Comparison of ENCODE assay signal across 26 mouse cellular contexts in the genomic region with DNA sequence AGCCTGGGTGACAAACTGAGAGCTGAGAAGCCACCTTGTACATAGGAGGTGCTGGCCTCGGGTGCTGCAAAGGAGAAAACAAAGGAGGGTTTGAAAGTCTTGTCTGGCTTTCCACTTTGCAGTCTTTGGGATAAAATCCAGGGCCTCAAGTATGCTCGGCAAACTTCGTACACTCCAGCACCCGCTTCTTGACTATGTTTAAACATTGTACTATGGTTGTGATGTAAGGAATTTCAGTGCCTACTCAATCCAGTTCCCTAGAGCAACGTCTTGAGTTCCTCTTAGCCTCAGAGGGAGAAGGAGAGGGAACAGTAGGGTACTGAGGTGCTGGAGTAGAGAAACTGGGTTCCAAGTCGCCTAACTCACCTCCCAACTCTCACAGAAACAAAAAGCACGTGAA.
"Had no signal": no experiment of that assay in that cellular context is flagged by ENCODE, and none has a peak within 500 bp of the region (broad histone marks: within the 10 kb centered on the region; RNA-seq: fewer than 3 reads in every experiment).

No protein-coding gene starts in this region.

- H3K9ac ChIP-seq: forebrain, postnatal 0 days; heart, embryonic 12.5 days; hindbrain, embryonic 12.5 days; hindbrain, embryonic 14.5 days; intestine, embryonic 15.5 days; limb, embryonic 13.5 days; limb, embryonic 15.5 days had no signal

- H3K4me2 ChIP-seq: heart, embryonic 12.5 days; hindbrain, embryonic 12.5 days; hindbrain, embryonic 14.5 days; intestine, embryonic 15.5 days; limb, embryonic 13.5 days; limb, embryonic 15.5 days had no signal

- H3K4me1 ChIP-seq: intestine, embryonic 15.5 days; limb, embryonic 13.5 days; limb, embryonic 15.5 days had no signal

- ATAC-seq: forebrain, postnatal 0 days; hindbrain, embryonic 16.5 days; inflammation-experienced regulatory T-cells, adult 6 months; intestine, embryonic 15.5 days; intestine, postnatal 0 days had no signal

- H3K9me3 ChIP-seq: heart, embryonic 10.5 days; heart, embryonic 12.5 days; hindbrain, embryonic 10.5 days; hindbrain, embryonic 12.5 days; intestine, embryonic 15.5 days; limb, embryonic 13.5 days; limb, embryonic 15.5 days had no signal

- H3K4me3 ChIP-seq: gastrocnemius, adult 2 months; heart, embryonic 10.5 days; heart, embryonic 12.5 days; hindbrain, embryonic 10.5 days; hindbrain, embryonic 12.5 days; intestine, embryonic 15.5 days; limb, embryonic 13.5 days; limb, embryonic 15.5 days had no signal

- H3K36me3 ChIP-seq: heart, embryonic 10.5 days; heart, embryonic 12.5 days; hindbrain, embryonic 10.5 days; hindbrain, embryonic 12.5 days; intestine, embryonic 15.5 days; limb, embryonic 13.5 days; limb, embryonic 15.5 days had no signal

- DNase-seq: forebrain, postnatal 0 days; gastrocnemius, adult 2 months; gastrocnemius, postnatal 10 days; gastrocnemius, postnatal 25 days; heart, adult 18-20 months; heart, postnatal 10 days; heart, postnatal 4 days; kidney, adult 18-20 months; kidney, adult 8-10 months; kidney, postnatal 10 days; kidney, postnatal 25 days; kidney, postnatal 4 days; layer of hippocampus, adult 9-11 months; layer of hippocampus, postnatal 36 days; left cerebral cortex, postnatal 4 days had no signal

- H3K27ac ChIP-seq: gastrocnemius, adult 2 months; heart, embryonic 10.5 days; hindbrain, embryonic 10.5 days; hindbrain, embryonic 12.5 days; hindbrain, embryonic 14.5 days; intestine, embryonic 15.5 days; limb, embryonic 13.5 days; limb, embryonic 15.5 days had no signal

- H3K27me3 ChIP-seq: heart, embryonic 12.5 days; hindbrain, embryonic 12.5 days; intestine, embryonic 15.5 days; limb, embryonic 13.5 days; limb, embryonic 15.5 days had no signal
